Mouse (Mus musculus): ENCODE results near the gene Pmm1.
"Not testable (repeated sequence)": the region's sequence is repeated elsewhere in the genome, so short reads cannot be mapped to it uniquely, and the experiment has no call there.

Gene Pmm1

DNA sequence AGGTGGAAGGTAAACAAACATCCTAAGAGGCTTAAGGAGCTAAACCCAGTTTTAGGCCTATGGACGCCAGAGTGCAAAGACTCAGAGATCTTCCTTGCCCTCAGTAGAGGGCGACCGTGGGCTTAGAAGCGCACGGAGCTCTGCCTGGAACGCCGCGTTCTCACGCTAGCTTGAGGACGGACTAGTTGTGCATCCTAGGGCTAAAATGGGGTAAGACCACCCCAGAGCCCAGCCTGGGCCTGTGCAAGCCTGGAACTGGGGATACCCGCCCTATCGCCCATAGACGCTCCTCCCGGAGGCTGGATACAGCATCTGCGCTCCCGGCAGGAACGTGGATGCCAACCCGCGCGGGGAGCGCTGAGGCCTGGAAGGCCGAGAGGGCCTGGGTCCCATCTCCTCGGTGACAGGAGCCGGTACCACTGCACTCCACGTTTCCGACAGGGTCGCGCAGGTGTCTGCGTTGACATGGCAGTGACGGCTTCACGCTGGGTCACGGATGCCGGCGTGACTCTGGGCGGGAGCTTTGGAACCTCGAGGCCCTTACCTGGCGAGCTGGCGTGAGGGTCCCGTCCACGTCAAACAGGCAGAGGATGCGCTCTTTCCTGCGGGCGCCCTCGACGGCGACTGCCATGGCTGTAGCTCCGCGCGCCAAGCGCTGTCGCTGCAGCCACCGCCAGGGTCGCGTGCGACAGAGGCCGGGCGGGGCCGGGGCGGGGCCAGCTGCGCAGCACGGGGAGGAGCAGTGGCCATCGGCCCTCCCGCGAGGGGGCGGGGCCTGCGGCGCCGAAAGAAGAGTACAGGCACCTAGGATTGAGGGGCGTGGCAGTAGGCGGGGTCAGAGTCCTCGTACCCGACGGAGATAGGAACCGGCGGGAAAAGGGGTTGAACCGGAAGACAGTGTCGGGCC is at the start of gene Pmm1:
Gene Pmm1, minus strand, starts transcription at position 760 of the 907 bp plus-strand sequence.
- peak; percentile 100 for DNase-seq

DNA sequence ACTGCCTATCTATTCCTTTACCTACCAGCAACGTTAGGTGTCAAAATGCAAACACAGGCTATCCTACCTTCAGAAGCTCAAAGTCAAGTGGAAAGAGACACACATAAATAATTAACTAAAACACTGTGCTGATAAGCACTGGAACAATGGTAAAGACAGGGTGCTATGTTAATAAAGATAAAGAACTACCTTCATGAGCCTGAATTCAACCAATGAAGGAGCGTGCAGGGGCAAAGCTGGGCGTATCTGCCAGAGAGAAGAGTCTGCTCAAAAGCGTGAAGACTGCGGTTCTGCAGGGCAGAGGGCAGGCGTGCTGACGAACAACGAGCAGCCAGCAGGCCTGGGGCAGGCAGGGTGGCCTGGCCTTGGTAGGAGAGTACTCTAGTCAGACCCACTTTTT is 43.5 kb upstream of the Pmm1 start:
- DNase-seq, result no peak

DNA sequence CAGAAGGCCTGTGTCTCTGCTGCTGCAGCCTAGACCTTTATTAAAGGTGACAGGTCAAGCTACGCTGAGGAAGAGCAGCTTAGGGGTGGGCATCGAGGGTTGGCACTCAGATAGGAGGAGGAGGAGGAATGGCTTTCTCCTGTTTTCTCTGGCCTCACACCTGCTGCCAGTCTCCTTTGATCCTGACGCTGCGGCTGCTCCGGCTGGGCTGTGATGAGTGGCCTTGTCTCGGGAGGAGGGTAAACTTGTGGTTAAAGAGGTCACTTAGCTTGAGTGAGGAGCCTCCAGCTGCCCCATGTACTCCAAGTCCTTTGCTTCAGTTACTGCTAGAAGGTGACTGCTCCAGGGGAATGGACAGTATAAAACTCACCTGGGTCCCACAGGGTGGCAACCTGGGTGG is 33.3 kb upstream of the Pmm1 start:
- DNase-seq, result no peak

- DNase-seq, result no peak
These were observed 29.8 kb upstream of the Pmm1 start for GRCm38 (mm10) chr15:81990549-81990948.

- DNase-seq, result peak; percentile 92 to 93
These were observed 28.8 kb upstream of the Pmm1 start for GRCm38 (mm10) chr15:81989371-81990062.

- DNase-seq, result no peak
These were observed 26.9 kb upstream of the Pmm1 start, which contains the start of gene Xrcc6 for GRCm38 (mm10) chr15:81987646-81988045. TSS of gene Xrcc6 (plus strand) at chr15:81987835.

GRCm38 (mm10) chr15:81985267-81986161 is 24.8 kb upstream of the Pmm1 start:
- no peak for DNase-seq

DNA sequence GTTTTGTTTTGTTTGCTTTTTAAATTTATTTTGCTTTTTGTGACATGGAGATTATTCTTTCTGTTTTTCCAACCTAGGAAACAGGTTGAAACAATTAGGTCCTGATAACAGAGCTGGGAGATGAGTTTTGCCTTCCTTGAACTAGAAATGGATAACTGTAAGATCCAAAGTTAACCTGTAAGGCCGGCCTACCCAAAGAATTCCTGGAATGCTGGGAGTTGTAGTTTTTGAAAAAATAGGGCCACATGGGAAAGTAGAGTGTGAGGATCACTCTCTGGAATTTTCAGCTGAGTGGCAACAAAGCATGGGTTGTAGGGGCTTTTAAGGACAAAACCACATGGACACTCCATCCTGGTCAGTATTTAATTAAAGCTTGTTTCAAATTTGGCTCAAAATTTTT is 21.4 kb upstream of the Pmm1 start:
- DNase-seq, result no peak

- DNase-seq, result no peak
These were observed 19.6 kb upstream of the Pmm1 start, which contains the start of gene 1700029P11Rik for GRCm38 (mm10) chr15:81980321-81980720. TSS of gene 1700029P11Rik (plus strand) at chr15:81980540.

DNA sequence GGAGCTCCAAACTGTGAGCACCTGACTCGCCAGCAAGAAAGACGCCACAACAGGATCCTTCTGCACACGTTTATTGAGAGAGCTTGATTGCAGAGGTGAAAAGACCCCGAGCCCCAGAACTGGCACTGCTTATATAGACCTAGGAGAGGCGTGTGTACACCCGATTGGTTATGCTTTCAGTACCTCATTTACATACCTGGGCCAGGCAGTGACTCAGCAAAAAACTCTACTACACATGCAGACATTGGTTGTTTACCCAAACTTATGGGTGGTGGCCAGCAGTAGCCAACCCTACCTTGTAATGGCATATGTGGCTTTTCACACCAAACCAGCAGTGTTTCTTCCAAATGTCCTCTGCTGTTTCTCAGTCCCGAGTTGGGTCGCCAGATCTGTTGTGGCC is 14.4 kb upstream of the Pmm1 start:
- DNase-seq, result not testable (repeated sequence)

DNA sequence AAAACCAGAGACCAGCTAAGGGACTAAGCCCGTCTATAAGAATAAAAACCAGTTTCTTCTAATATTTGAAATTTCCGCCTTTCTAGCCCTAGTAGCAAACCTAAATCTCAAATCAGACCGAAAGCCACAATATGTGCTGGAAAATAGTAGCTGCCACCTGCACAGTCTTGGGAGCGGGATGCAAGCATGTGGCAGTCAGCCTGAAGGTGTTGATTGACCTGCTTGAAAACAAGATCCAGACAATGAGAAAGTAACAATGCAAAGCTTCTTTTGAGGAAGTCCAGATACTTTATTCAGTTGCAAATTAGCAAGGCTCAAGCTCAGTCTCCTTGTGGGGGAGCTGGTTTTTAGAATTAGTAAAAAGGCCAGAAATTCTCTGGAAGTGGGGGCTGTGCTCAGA is 9.8 kb upstream of the Pmm1 start:
- not testable (repeated sequence) for DNase-seq

- DNase-seq, result not testable (repeated sequence)
These were observed 8.9 kb upstream of the Pmm1 start for GRCm38 (mm10) chr15:81969635-81970034.

DNA sequence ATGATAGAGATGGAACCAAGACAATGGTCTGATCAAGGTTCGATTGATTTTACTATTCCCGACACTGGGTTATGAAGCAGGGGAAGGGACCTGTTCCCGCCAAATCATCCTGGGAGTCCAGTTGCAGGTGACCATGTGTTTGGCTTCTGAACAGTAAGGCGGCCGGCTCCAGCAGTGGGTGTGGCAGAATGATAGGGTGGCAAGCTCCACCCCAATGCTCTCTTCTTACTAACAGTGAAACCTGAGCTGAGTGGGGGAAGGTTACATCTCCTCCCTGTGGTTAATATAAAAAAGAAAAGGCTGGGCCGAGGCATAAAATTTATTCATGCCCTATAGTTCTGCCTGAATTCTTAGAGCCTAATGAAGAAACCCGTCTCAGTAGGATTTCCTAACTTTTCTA is 8.4 kb upstream of the Pmm1 start:
- peak; percentile 35 to 48 for DNase-seq

- no peak for DNase-seq
These were observed 7.7 kb upstream of the Pmm1 start for GRCm38 (mm10) chr15:81968447-81968846.

DNA sequence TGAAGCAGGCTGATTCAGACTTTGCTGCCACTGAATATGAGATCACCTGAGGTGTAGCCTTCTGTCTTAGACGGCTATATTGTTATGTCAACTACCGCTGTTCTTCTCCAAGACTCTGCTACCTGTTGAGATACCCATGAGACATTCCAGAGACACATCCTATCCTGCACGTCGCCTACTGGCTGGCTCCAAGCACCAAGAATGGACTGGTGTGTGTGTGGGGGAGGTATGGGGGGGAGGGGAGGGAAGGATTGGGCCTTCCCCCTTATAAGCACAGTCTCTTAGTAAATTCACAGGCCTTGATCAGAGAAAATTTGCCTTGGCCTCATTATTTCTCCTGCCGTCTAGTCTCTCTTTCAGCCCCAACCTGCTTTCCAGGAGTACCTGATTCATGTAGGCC is 7.1 kb upstream of the Pmm1 start:
- DNase-seq, result no peak

GRCm38 (mm10) chr15:81966062-81966829 is 5.5 kb upstream of the Pmm1 start:
- no peak for DNase-seq

DNA sequence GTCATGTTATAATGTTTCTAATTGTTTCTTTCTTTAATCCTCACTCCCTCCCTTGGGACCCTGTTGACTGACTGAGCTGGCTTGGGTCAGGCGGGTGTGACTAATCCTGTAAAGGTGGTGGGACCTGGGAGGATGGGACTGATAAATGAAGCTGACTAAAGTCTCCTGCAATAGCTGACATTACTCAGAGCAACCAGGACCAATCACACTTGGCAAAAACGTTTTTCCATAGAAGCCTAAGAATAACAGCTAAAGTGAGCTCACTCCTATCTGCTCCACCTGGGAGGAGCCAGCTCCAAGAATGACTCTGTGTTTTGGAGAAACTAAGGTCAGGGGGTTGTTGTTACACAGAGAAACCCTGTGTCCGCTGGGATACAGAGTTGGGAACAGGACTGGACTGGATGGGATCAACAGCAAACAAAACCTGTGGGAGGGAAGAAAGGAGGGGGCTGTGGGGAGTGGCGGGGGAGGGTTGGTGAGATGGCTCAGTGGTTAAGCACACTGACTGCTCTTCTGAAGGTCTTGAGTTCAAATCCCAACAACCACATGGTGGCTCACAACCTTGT is 4.3 kb upstream of the Pmm1 start:
- no peak for DNase-seq

DNA sequence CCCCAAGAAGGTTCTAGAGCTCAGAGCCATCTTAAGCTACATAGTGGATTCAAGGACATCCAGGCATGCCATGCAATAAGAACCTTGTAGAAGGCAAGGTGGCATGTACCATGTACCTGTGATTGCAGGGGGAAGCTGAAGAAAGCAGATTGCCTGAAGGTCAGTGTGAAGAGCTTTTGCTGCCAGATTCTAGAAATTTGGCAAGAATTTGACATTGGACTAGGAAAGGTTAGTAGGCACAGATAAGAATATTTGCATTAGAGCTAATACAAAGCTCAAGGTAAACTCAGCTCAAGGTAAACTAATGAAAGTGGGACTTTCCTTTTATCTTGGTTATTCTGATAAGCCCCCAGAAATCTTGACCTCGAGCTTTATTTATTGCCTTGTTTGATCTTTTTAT is 3.5 kb upstream of the Pmm1 start:
- DNase-seq, result no peak

- DNase-seq, result no peak
These were observed 335 bp upstream of the Pmm1 start for GRCm38 (mm10) chr15:81961078-81961451.

DNA sequence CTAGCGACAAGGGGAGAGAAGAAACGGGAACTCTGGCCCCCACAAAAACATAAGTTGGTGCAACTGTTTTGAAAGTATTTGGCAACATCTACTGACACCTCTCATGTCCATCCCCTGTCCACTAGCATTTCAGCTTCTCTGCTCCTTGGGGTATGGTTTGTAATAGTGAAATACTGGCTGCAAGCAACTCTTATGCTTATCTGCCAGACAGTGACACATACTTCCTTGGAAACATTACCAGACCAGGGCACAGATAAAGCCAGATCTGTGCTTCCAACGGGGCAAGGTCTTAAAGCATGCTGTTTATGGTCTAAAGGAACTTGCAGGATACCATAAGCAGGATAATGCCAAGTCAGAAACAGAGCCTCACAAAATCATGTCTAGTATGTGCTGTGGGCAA is 1.8 kb downstream of the Pmm1 start:
- no peak for DNase-seq

GRCm38 (mm10) chr15:81957598-81957997 is 3.1 kb downstream of the Pmm1 start:
- no peak for DNase-seq

- DNase-seq, result peak; percentile 70 to 75
These were observed 4.3 kb downstream of the Pmm1 start for GRCm38 (mm10) chr15:81956457-81956856.

Measured in kidney, postnatal 4 days (tissue).